Mouse (Mus musculus) brown adipose tissue, adult 24 weeks (tissue): ENCODE data around the gene Marc2. TPM values are rescaled to one million over a fixed set of nuclear protein-coding genes. Genes with fewer than 3 reads are reported as not detected.

Experiments used
- H3K27ac ChIP-seq: fragments of 200-500 bp; replicated peaks from 2 replicates; pipeline ENCODE4 v1.5.1; 2012; ENCODE audit warnings: low read depth, mild to moderate bottlenecking, low read length
- H3K4me1 ChIP-seq: fragments of 200-500 bp; 2 replicates; pipeline ENCODE4 v1.6.1; 2012; ENCODE audit warnings: low read length, mixed read lengths; ENCODE audit not compliant: control insufficient read depth, insufficient read depth, insufficient read length
- H3K4me3 ChIP-seq: fragments of 200-500 bp; 2 replicates; pipeline ENCODE4 v1.5.1; 2012; ENCODE audit warnings: low read depth, mild to moderate bottlenecking, low read length, moderate library complexity; ENCODE audit not compliant: insufficient read depth
- polyA plus RNA-seq: library from polyadenylated mRNA; stranded (reverse); fragments of >200 nt; gene quantifications from 2 replicates; pipeline ENCODE4 v1.2.4, GENCODE M21; 2012; ENCODE audit not compliant: missing spikeins, insufficient read depth, insufficient read length

Marc2 gene
- polyA plus RNA-seq, 1 experiment: 234 TPM

DNA sequence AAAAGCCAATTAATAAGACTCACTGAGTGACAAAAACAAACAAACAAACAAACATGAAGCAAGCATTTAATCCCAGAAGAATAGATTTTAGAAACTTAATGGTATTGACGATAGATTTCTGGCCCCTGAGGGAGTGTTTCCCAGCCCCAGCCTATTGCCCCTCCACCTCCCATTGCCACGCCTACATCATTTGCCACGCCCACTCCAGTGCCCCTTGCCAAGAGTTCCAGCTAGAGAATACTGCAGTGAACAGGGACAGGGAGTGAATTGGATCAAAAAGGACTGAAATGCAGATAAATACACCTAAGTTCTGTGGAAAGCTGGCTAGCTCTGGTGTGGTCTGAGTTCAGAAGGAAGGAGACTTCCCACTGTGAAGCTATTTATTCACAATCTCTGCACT is 82.4 kb downstream of the Marc2 start:
- Histone ChIP-seq H3K4me1 (peaks cover 2% of the 10 kb centered on the region), H3K27ac (peak overlapping the region; percentile 82), H3K4me3 (0 out of 2 replicates have a peak overlapping the region, but pooled peaks have one; percentile 5)

Other genes with a start within 250 kb of the Marc2 start
- gene Hlx, start 113.8 kb downstream of the Marc2 start, polyA plus RNA-seq: 11.3 and 15.9 TPM in 2 replicates
- gene Marc1, start 35.1 kb downstream of the Marc2 start, polyA plus RNA-seq: 13.6 and 14.3 TPM in 2 replicates
- 86.6 and 95.5 TPM in 2 replicates for gene C130074G19Rik, start 36.8 kb upstream of the Marc2 start, polyA plus RNA-seq
- gene Mark1, start 153.1 kb upstream of the Marc2 start, polyA plus RNA-seq: 2.3 and 4.1 TPM in 2 replicates